Mouse (Mus musculus) MEL (cell line): ENCODE measurements around the gene Pcdh19. TPM values are rescaled to one million over a fixed set of nuclear protein-coding genes. Genes with fewer than 3 reads are reported as not detected.

Experiments used
- DNase-seq: peaks from one replicate; pipeline ENCODE4 v3.0.0; 2011; ENCODE audit warnings: low read depth, low spot score
- H3K27ac ChIP-seq: 2 replicates; pipeline ENCODE4 v1.5.1; 2012; ENCODE audit warnings: low read depth, mild to moderate bottlenecking, control low read depth, low read length, moderate library complexity; ENCODE audit not compliant: control insufficient read depth
- H3K27me3 ChIP-seq, 2 experiments: fragments of 150-350 bp in 1 of 2; sonication (generic) in 1 of 2; 2 replicates each; pipeline ENCODE4 v1.6.1; 2012; ENCODE audit warnings: low read length in 2 of 2, mild to moderate bottlenecking in 2 of 2, improper control_type of control experiment in 1 of 2, moderate library complexity in 1 of 2; ENCODE audit not compliant: insufficient read depth in 2 of 2, control insufficient read depth in 1 of 2
- H3K36me3 ChIP-seq, 2 experiments: 2 replicates each; pipeline ENCODE4 v1.6.1; 2012 to 2014; ENCODE audit warnings: low read length in 2 of 2, improper control_type of control experiment in 1 of 2, inconsistent platforms in 1 of 2, mild to moderate bottlenecking in 1 of 2; ENCODE audit not compliant: insufficient read depth in 2 of 2, control insufficient read depth in 1 of 2
- H3K4me1 ChIP-seq, 2 experiments: fragments of 150-350 bp in 1 of 2; sonication (generic) in 1 of 2; 2 replicates each; pipeline ENCODE4 v1.6.1; 2012; ENCODE audit warnings: low read length in 2 of 2, improper control_type of control experiment in 1 of 2, mild to moderate bottlenecking in 1 of 2; ENCODE audit not compliant: insufficient read depth in 2 of 2, control insufficient read depth in 1 of 2
- H3K4me3 ChIP-seq, 2 experiments: fragments of 150-350 bp in 1 of 2; sonication (generic) in 1 of 2; 2 replicates each; pipeline ENCODE4 v1.5.1; 2012; ENCODE audit warnings: low read depth in 2 of 2, low read length in 2 of 2, mild to moderate bottlenecking in 2 of 2, moderate library complexity in 2 of 2, control low read depth in 1 of 2, improper control_type of control experiment in 1 of 2; ENCODE audit not compliant: control insufficient read depth in 1 of 2, insufficient read depth in 1 of 2
- H3K79me2 ChIP-seq: 2 replicates; pipeline ENCODE4 v1.6.1; 2012; ENCODE audit warnings: mild to moderate bottlenecking, low read length, moderate library complexity; ENCODE audit not compliant: control insufficient read depth, poor library complexity, insufficient read depth
- H3K9ac ChIP-seq: 2 replicates; pipeline ENCODE4 v1.6.1; 2012; ENCODE audit warnings: low read depth, mild to moderate bottlenecking, control low read depth, low read length, moderate library complexity; ENCODE audit not compliant: control insufficient read depth, poor library complexity, severe bottlenecking
- H3K9me3 ChIP-seq: fragments of 150-350 bp; sonication (generic); replicated peaks from 2 replicates; pipeline ENCODE4 v1.6.1; 2012; ENCODE audit warnings: mild to moderate bottlenecking, low read length, improper control_type of control experiment, moderate library complexity; ENCODE audit not compliant: insufficient read depth
- CHD1 ChIP-seq: IDR thresholded peaks from 2 replicates; pipeline ENCODE4 v1.6.1; 2012; ENCODE audit warnings: low read depth, mild to moderate bottlenecking, inconsistent platforms, low read length, improper control_type of control experiment
- E2F4 ChIP-seq: IDR thresholded peaks from 2 replicates; pipeline ENCODE4 v1.6.1; 2011; ENCODE audit warnings: low read depth, low read length, improper control_type of control experiment, borderline replicate concordance
- EP300 ChIP-seq, 2 experiments: IDR thresholded peaks; 2 replicates each; pipeline ENCODE4 v1.6.1; 2011; ENCODE audit warnings: improper control_type of control experiment in 2 of 2, low read length in 2 of 2, low read depth in 1 of 2, mild to moderate bottlenecking in 1 of 2
- GABPA ChIP-seq: IDR thresholded peaks from 2 replicates; pipeline ENCODE4 v1.6.1; 2012; ENCODE audit warnings: low read depth, mild to moderate bottlenecking, inconsistent platforms, low read length, improper control_type of control experiment, moderate library complexity
- KAT2A ChIP-seq: conservative IDR thresholded peaks from 2 replicates; pipeline ENCODE4 v1.6.1; 2012; ENCODE audit warnings: low read depth, low read length, improper control_type of control experiment, inconsistent platforms
- MAFK ChIP-seq: IDR thresholded peaks from 2 replicates; pipeline ENCODE4 v1.6.1; 2011; ENCODE audit warnings: low read depth, mild to moderate bottlenecking, low read length, improper control_type of control experiment, borderline replicate concordance
- MEF2A ChIP-seq: IDR thresholded peaks from 2 replicates; pipeline ENCODE4 v1.6.1; 2014; ENCODE audit warnings: low read depth, mild to moderate bottlenecking, inconsistent platforms, low read length, improper control_type of control experiment; ENCODE audit not compliant: poor library complexity, insufficient replicate concordance, severe bottlenecking; ENCODE audit errors: extremely low read depth
- MXI1 ChIP-seq: IDR thresholded peaks from 2 replicates; pipeline ENCODE4 v1.6.1; 2011; ENCODE audit warnings: mild to moderate bottlenecking, low read depth, low read length, improper control_type of control experiment
- MYB ChIP-seq: IDR thresholded peaks from 2 replicates; pipeline ENCODE4 v1.6.1; 2011; ENCODE audit warnings: mild to moderate bottlenecking, low read depth, low read length, improper control_type of control experiment
- MYC ChIP-seq: IDR thresholded peaks from 2 replicates; pipeline ENCODE4 v1.6.1; 2011; ENCODE audit warnings: low read depth, mild to moderate bottlenecking, low read length, improper control_type of control experiment, moderate library complexity
- NELFE ChIP-seq: IDR thresholded peaks from 2 replicates; pipeline ENCODE4 v1.6.1; 2011; ENCODE audit warnings: low read depth, low read length, improper control_type of control experiment
- RCOR1 ChIP-seq: IDR thresholded peaks from 2 replicates; pipeline ENCODE4 v1.6.1; 2012; ENCODE audit warnings: low read depth, mild to moderate bottlenecking, inconsistent platforms, low read length, improper control_type of control experiment
- TBP ChIP-seq: IDR thresholded peaks from 2 replicates; pipeline ENCODE4 v1.8.0; 2011; ENCODE audit warnings: low read depth, low read length, improper control_type of control experiment
- TCF12 ChIP-seq: IDR thresholded peaks from 2 replicates; pipeline ENCODE4 v1.6.1; 2014; ENCODE audit warnings: low read depth, mild to moderate bottlenecking, inconsistent platforms, low read length, improper control_type of control experiment, moderate library complexity
- USF1 ChIP-seq: IDR thresholded peaks from 2 replicates; pipeline ENCODE4 v1.6.1; 2014; ENCODE audit warnings: low read depth, mild to moderate bottlenecking, inconsistent platforms, low read length, improper control_type of control experiment, moderate library complexity
- ZC3H11A ChIP-seq: IDR thresholded peaks from 2 replicates; pipeline ENCODE4 v1.6.1; 2012; ENCODE audit warnings: low read depth, mild to moderate bottlenecking, inconsistent platforms, low read length, improper control_type of control experiment
- ZKSCAN1 ChIP-seq: IDR thresholded peaks from 2 replicates; pipeline ENCODE4 v1.6.1; 2012; ENCODE audit warnings: low read depth, mild to moderate bottlenecking, inconsistent platforms, low read length, improper control_type of control experiment, moderate library complexity
- ZMIZ1 ChIP-seq: IDR thresholded peaks from 2 replicates; pipeline ENCODE4 v1.6.1; 2012; ENCODE audit warnings: low read depth, mild to moderate bottlenecking, inconsistent platforms, low read length, improper control_type of control experiment, moderate library complexity
- polyA plus RNA-seq, 2 experiments: library from polyadenylated mRNA; stranded (reverse) in 1 of 2; unstranded in 1 of 2; fragments of >175 nt in 1 of 2; fragments of >200 nt in 1 of 2; gene quantifications; 2 replicates each; pipeline versions ENCODE4 v1.2.1 to v1.2.4; 2012; ENCODE audit warnings: low replicate concordance in 2 of 2, low read depth in 1 of 2; ENCODE audit not compliant: insufficient read length in 2 of 2, insufficient read depth in 1 of 2, missing spikeins in 1 of 2
- total RNA-seq: library from RNA; depleted of rRNA; stranded (reverse); fragments of 300-350 nt; gene quantifications from 2 replicates; pipeline ENCODE4 v1.2.3, GENCODE M21; 2012

Gene Pcdh19
- total and polyA plus RNA-seq, 3 experiments: 0.04 TPM; not detected in 2

GRCm38 (mm10) chrX:133683961-133684360 is 4.8 kb downstream of the Pcdh19 start:
- H3K36me3 ChIP-seq: no peaks in the 10 kb centered on the region
- no peak for DNase-seq
- no peaks in the 10 kb centered on the region for H3K9me3 ChIP-seq
- H3K4me3 ChIP-seq: no peak overlapping the region
- H3K27ac ChIP-seq: no peak overlapping the region
- TF ChIP-seq USF1: no peak
- TF ChIP-seq MXI1: no peak
- no peak for TF ChIP-seq NELFE
- no peak for TF ChIP-seq RCOR1
- TF ChIP-seq ZC3H11A: no peak
- TF ChIP-seq TCF12: no peak
- TF ChIP-seq MEF2A: no peak
- no peak for TF ChIP-seq GABPA
- TF ChIP-seq ZMIZ1: no peak
- TF ChIP-seq EP300 (IDR thresholded peaks at IDR 0.05; ENCODE audit: low read depth in 1 of 2, low read length in 2 of 2): no peak
- TF ChIP-seq E2F4: no peak
- no peak for TF ChIP-seq KAT2A
- TF ChIP-seq CHD1: no peak
- no peak for TF ChIP-seq ZKSCAN1
- no peak for TF ChIP-seq TBP
- no peak for TF ChIP-seq MYC
- no peaks in the 10 kb centered on the region for H3K4me1 ChIP-seq
- H3K9ac ChIP-seq: no peak overlapping the region
- H3K79me2 ChIP-seq: no peaks in the 10 kb centered on the region
- H3K27me3 ChIP-seq: no peaks in the 10 kb centered on the region

DNA sequence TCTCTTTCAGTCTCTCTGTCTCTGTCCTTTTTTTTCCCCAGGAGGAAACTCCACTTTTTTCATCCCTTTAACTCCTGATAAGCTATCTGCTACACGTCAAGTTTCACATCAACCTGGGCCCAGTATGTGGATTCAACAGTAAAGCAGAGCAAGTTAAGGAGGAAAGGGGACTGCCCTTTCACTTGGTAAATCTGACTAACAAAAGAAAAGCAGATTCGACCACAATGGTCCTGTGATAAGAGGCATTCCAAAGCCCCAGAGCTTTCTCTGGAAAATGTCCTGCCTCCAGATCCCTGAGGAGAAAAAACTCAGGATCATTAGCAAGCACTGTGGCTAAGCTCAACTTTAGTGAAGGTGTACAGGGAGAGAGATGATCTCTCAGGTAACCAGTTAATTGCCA is 13.7 kb downstream of the Pcdh19 start:
- TF ChIP-seq MYB (no peak), MAFK (no peak)
- TF ChIP-seq, all 39 proteins: peak for 0
- Histone ChIP-seq H3K4me1 (no peaks in the 10 kb centered on the region), H3K27ac (no peak overlapping the region), H3K4me3 (no peak overlapping the region), H3K9me3 (no peaks in the 10 kb centered on the region), H3K79me2 (no peaks in the 10 kb centered on the region), H3K36me3 (no peaks in the 10 kb centered on the region), H3K9ac (no peak overlapping the region), H3K27me3 (no peaks in the 10 kb centered on the region)
- DNase-seq: no peak
